8 mouse cellular contexts compared by ENCODE assay signal in genomic region chr5:115523971-115524370, GRCm38 (mm10). TPM values are rescaled to one million over a fixed set of nuclear protein-coding genes. Genes with fewer than 3 reads are reported as not detected.
DNase-seq lines count a peak whose midpoint lies in the region; ATAC-seq lines count a peak whose summit lies in the region.

No protein-coding gene starts in this region.

- peak; percentile 60 for DNase-seq in forebrain, embryonic 10.5 days (ENCODE audit: extremely low spot score, low spot score)
- DNase-seq in forebrain, embryonic 14.5 days (ENCODE audit: low spot score) = no peak
- DNase-seq in embryonic facial prominence, embryonic 14.5 days (ENCODE audit: low spot score) = peak; percentile 66
- no peak for DNase-seq in B cell, adult 2 months
- DNase-seq in right cerebral cortex, postnatal 25 days = no peak
- DNase-seq in frontal cortex, postnatal 14 days (ENCODE audit: low spot score in 2 of 2) = no peak

- H3K4me2 ChIP-seq in forebrain, embryonic 14.5 days (ENCODE audit: low read length) = no peak overlapping the region
- H3K4me2 ChIP-seq in embryonic facial prominence, embryonic 14.5 days (ENCODE audit: low read depth, low read length) = peak overlapping the region; percentile 44
- peak overlapping the region; percentile 44 for H3K4me2 ChIP-seq in kidney, embryonic 15.5 days
- H3K4me2 ChIP-seq in midbrain, embryonic 12.5 days (replicated peaks) = peak overlapping the region; percentile 4

- no peaks in the 10 kb centered on the region for H3K27me3 ChIP-seq in forebrain, embryonic 10.5 days (ENCODE audit: poor library complexity, severe bottlenecking)
- no peaks in the 10 kb centered on the region for H3K27me3 ChIP-seq in forebrain, embryonic 14.5 days (replicated peaks; ENCODE audit: control insufficient read depth, insufficient read depth, low read length)
- no peaks in the 10 kb centered on the region for H3K27me3 ChIP-seq in embryonic facial prominence, embryonic 14.5 days (replicated peaks; ENCODE audit: control insufficient read depth, insufficient read depth, low read length)
- H3K27me3 ChIP-seq in kidney, embryonic 15.5 days = no peaks in the 10 kb centered on the region
- H3K27me3 ChIP-seq in midbrain, embryonic 12.5 days = no peaks in the 10 kb centered on the region

- H3K9me3 ChIP-seq in forebrain, embryonic 10.5 days = no peaks in the 10 kb centered on the region
- no peaks in the 10 kb centered on the region for H3K9me3 ChIP-seq in forebrain, embryonic 14.5 days (replicated peaks; ENCODE audit: control insufficient read depth, low read length)
- no peaks in the 10 kb centered on the region for H3K9me3 ChIP-seq in embryonic facial prominence, embryonic 14.5 days (ENCODE audit: control insufficient read depth, low read length)
- no peaks in the 10 kb centered on the region for H3K9me3 ChIP-seq in kidney, embryonic 15.5 days (replicated peaks)
- H3K9me3 ChIP-seq in midbrain, embryonic 12.5 days = no peaks in the 10 kb centered on the region

- 5% methylated on average over 15 of the region's 15 CpGs for WGBS in forebrain, embryonic 10.5 days
- 9% methylated on average over 15 of the region's 15 CpGs for WGBS in forebrain, embryonic 14.5 days
- WGBS in embryonic facial prominence, embryonic 14.5 days = 5% methylated on average over 15 of the region's 15 CpGs
- 9% methylated on average over 15 of the region's 15 CpGs for WGBS in kidney, embryonic 15.5 days
- 4% methylated on average over 15 of the region's 15 CpGs for WGBS in midbrain, embryonic 12.5 days

- H3K9ac ChIP-seq in forebrain, embryonic 14.5 days (ENCODE audit: low read length) = no peak overlapping the region
- H3K9ac ChIP-seq in embryonic facial prominence, embryonic 14.5 days (ENCODE audit: low read depth, low read length) = peak overlapping the region; percentile 50; the same call in 1 of the 2 replicates
- H3K9ac ChIP-seq in kidney, embryonic 15.5 days = no peak overlapping the region
- no peak overlapping the region for H3K9ac ChIP-seq in midbrain, embryonic 12.5 days (replicated peaks)

- peak overlapping the region; percentile 30 for H3K4me3 ChIP-seq in forebrain, embryonic 10.5 days
- no peak overlapping the region for H3K4me3 ChIP-seq in forebrain, embryonic 14.5 days (ENCODE audit: low read depth, low read length)
- H3K4me3 ChIP-seq in embryonic facial prominence, embryonic 14.5 days (ENCODE audit: low read depth, low read length) = no peak overlapping the region
- H3K4me3 ChIP-seq in kidney, embryonic 15.5 days (replicated peaks) = 0 out of 2 replicates have a peak overlapping the region, but pooled peaks have one; percentile 1
- H3K4me3 ChIP-seq in midbrain, embryonic 12.5 days = no peak overlapping the region

- H3K4me1 ChIP-seq in forebrain, embryonic 10.5 days = peaks cover 82% of the 10 kb centered on the region
- H3K4me1 ChIP-seq in forebrain, embryonic 14.5 days (ENCODE audit: control insufficient read depth, insufficient read depth, low read length) = no peaks in the 10 kb centered on the region; the same call in 1 of the 2 replicates
- peaks cover 35% of the 10 kb centered on the region for H3K4me1 ChIP-seq in embryonic facial prominence, embryonic 14.5 days (ENCODE audit: control insufficient read depth, insufficient read depth, low read length)
- peaks cover 79% of the 10 kb centered on the region for H3K4me1 ChIP-seq in kidney, embryonic 15.5 days
- peaks cover 22% of the 10 kb centered on the region for H3K4me1 ChIP-seq in midbrain, embryonic 12.5 days

- 0 out of 2 replicates have a peak, but pooled peaks cover 3% of the 10 kb centered on the region for H3K36me3 ChIP-seq in forebrain, embryonic 10.5 days (replicated peaks)
- no peaks in the 10 kb centered on the region for H3K36me3 ChIP-seq in forebrain, embryonic 14.5 days (ENCODE audit: control insufficient read depth, insufficient read depth, low read length)
- no peaks in the 10 kb centered on the region for H3K36me3 ChIP-seq in embryonic facial prominence, embryonic 14.5 days (ENCODE audit: control insufficient read depth, insufficient read depth, low read length)
- 0 out of 2 replicates have a peak, but pooled peaks cover 2% of the 10 kb centered on the region for H3K36me3 ChIP-seq in kidney, embryonic 15.5 days
- no peaks in the 10 kb centered on the region for H3K36me3 ChIP-seq in midbrain, embryonic 12.5 days

- H3K27ac ChIP-seq in forebrain, embryonic 10.5 days = peak overlapping the region; percentile 81
- no peak overlapping the region for H3K27ac ChIP-seq in forebrain, embryonic 14.5 days (ENCODE audit: low read depth, low read length)
- peak overlapping the region; percentile 80 for H3K27ac ChIP-seq in embryonic facial prominence, embryonic 14.5 days (replicated peaks; ENCODE audit: low read depth, low read length)
- peak overlapping the region; percentile 89 for H3K27ac ChIP-seq in kidney, embryonic 15.5 days
- H3K27ac ChIP-seq in midbrain, embryonic 12.5 days (replicated peaks) = no peak overlapping the region

- ATAC-seq in forebrain, embryonic 14.5 days = no peak
- peak; percentile 84 for ATAC-seq in embryonic facial prominence, embryonic 14.5 days (ENCODE audit: low read depth)
- ATAC-seq in kidney, embryonic 15.5 days (replicated peaks; ENCODE audit: low FRiP score) = peak; percentile 82
- ATAC-seq in midbrain, embryonic 12.5 days (ENCODE audit: low FRiP score, low read depth) = no peak

RNA-seq across cellular contexts. Expression of gene Pxn, which starts 17.5 kb away (rescaled TPM):
- polyA plus RNA-seq in forebrain, embryonic 10.5 days (2016; fragmentation: Nextera tagmentation; extraction: Ambion mirVana) = 34.3 and 35.8 TPM in 2 replicates
- polyA plus RNA-seq in forebrain, embryonic 14.5 days (2014; fragmentation: Nextera tagmentation; extraction: Ambion mirVana) = 7.5 and 9.8 TPM in 2 replicates
- 28.6 and 28.8 TPM in 2 replicates for polyA plus RNA-seq in embryonic facial prominence, embryonic 14.5 days (2014; fragmentation: Nextera tagmentation; extraction: Ambion mirVana)
- 51.7 and 56.1 TPM in 2 replicates for polyA plus RNA-seq in kidney, embryonic 15.5 days (2015; fragmentation: Nextera tagmentation; extraction: Ambion mirVana)
- 24.0 and 27.2 TPM in 2 replicates for polyA plus RNA-seq in midbrain, embryonic 12.5 days (2016; fragmentation: Nextera tagmentation; extraction: Ambion mirVana)

RNA-seq across cellular contexts. Expression of gene Rplp0, which starts 35.3 kb away (rescaled TPM):
- polyA plus RNA-seq in forebrain, embryonic 10.5 days (2016; fragmentation: Nextera tagmentation; extraction: Ambion mirVana) = 1,454 and 1,463 TPM in 2 replicates
- polyA plus RNA-seq in forebrain, embryonic 14.5 days (2014; fragmentation: Nextera tagmentation; extraction: Ambion mirVana) = 1,112 and 1,434 TPM in 2 replicates
- 1,928 and 1,996 TPM in 2 replicates for polyA plus RNA-seq in embryonic facial prominence, embryonic 14.5 days (2014; fragmentation: Nextera tagmentation; extraction: Ambion mirVana)
- polyA plus RNA-seq in kidney, embryonic 15.5 days (2015; fragmentation: Nextera tagmentation; extraction: Ambion mirVana) = 1,539 and 1,600 TPM in 2 replicates
- 863 and 871 TPM in 2 replicates for polyA plus RNA-seq in midbrain, embryonic 12.5 days (2016; fragmentation: Nextera tagmentation; extraction: Ambion mirVana)

RNA-seq across cellular contexts. Expression of gene Sirt4, which starts 39.4 kb away (rescaled TPM):
- 13.1 and 13.9 TPM in 2 replicates for polyA plus RNA-seq in forebrain, embryonic 10.5 days (2016; fragmentation: Nextera tagmentation; extraction: Ambion mirVana)
- 19.5 and 24.3 TPM in 2 replicates for polyA plus RNA-seq in forebrain, embryonic 14.5 days (2014; fragmentation: Nextera tagmentation; extraction: Ambion mirVana)
- 13.9 and 20.3 TPM in 2 replicates for polyA plus RNA-seq in embryonic facial prominence, embryonic 14.5 days (2014; fragmentation: Nextera tagmentation; extraction: Ambion mirVana)
- 24.6 and 25.0 TPM in 2 replicates for polyA plus RNA-seq in kidney, embryonic 15.5 days (2015; fragmentation: Nextera tagmentation; extraction: Ambion mirVana)
- polyA plus RNA-seq in midbrain, embryonic 12.5 days (2016; fragmentation: Nextera tagmentation; extraction: Ambion mirVana) = 24.2 and 26.2 TPM in 2 replicates

RNA-seq across cellular contexts. Expression of gene Gcn1l1, which starts 41.1 kb away (rescaled TPM):
- 64.9 and 66.1 TPM in 2 replicates for polyA plus RNA-seq in forebrain, embryonic 10.5 days (2016; fragmentation: Nextera tagmentation; extraction: Ambion mirVana)
- polyA plus RNA-seq in forebrain, embryonic 14.5 days (2014; fragmentation: Nextera tagmentation; extraction: Ambion mirVana) = 29.2 and 41.2 TPM in 2 replicates
- 40.3 and 41.9 TPM in 2 replicates for polyA plus RNA-seq in embryonic facial prominence, embryonic 14.5 days (2014; fragmentation: Nextera tagmentation; extraction: Ambion mirVana)
- 44.3 and 49.3 TPM in 2 replicates for polyA plus RNA-seq in kidney, embryonic 15.5 days (2015; fragmentation: Nextera tagmentation; extraction: Ambion mirVana)
- 63.1 and 65.3 TPM in 2 replicates for polyA plus RNA-seq in midbrain, embryonic 12.5 days (2016; fragmentation: Nextera tagmentation; extraction: Ambion mirVana)

RNA-seq across cellular contexts. Expression of gene Pla2g1b, which starts 57.9 kb away (rescaled TPM):
- not detected in 2 replicates for polyA plus RNA-seq in forebrain, embryonic 10.5 days (2016; fragmentation: Nextera tagmentation; extraction: Ambion mirVana)
- polyA plus RNA-seq in forebrain, embryonic 14.5 days (2014; fragmentation: Nextera tagmentation; extraction: Ambion mirVana) = not detected in 2 replicates
- polyA plus RNA-seq in embryonic facial prominence, embryonic 14.5 days (2014; fragmentation: Nextera tagmentation; extraction: Ambion mirVana) = not detected in 2 replicates
- 0.61 and 1.2 TPM in 2 replicates for polyA plus RNA-seq in kidney, embryonic 15.5 days (2015; fragmentation: Nextera tagmentation; extraction: Ambion mirVana)
- polyA plus RNA-seq in midbrain, embryonic 12.5 days (2016; fragmentation: Nextera tagmentation; extraction: Ambion mirVana) = not detected in 2 replicates

Comparison
In these comparisons a context has a peak if more than half of its experiments do, and no peak if none do; other contexts are left out.
1. DNase-seq: peak in forebrain, embryonic 10.5 days (single experiment) and embryonic facial prominence, embryonic 14.5 days (single experiment); none in forebrain, embryonic 14.5 days (single experiment), B cell, adult 2 months (0 of 2), right cerebral cortex, postnatal 25 days (single experiment) and frontal cortex, postnatal 14 days (0 of 2).
2. H3K27ac ChIP-seq: peak in forebrain, embryonic 10.5 days (single experiment), embryonic facial prominence, embryonic 14.5 days (single experiment) and kidney, embryonic 15.5 days (single experiment); none in forebrain, embryonic 14.5 days (single experiment) and midbrain, embryonic 12.5 days (single experiment).
3. H3K4me3 ChIP-seq: peak in forebrain, embryonic 10.5 days (single experiment) and kidney, embryonic 15.5 days (single experiment); none in forebrain, embryonic 14.5 days (single experiment), embryonic facial prominence, embryonic 14.5 days (single experiment) and midbrain, embryonic 12.5 days (single experiment).
4. ATAC-seq: peak in embryonic facial prominence, embryonic 14.5 days (single experiment) and kidney, embryonic 15.5 days (single experiment); none in forebrain, embryonic 14.5 days (single experiment) and midbrain, embryonic 12.5 days (single experiment).